Mouse (Mus musculus) spleen, embryonic (tissue): ENCODE data around the gene 1600002K03Rik.

ENCODE experiments used
- CTCF ChIA-PET: fragments of 350-600 bp; sonication (Branson Sonifier 250); formaldehyde crosslinking; loops from one replicate; lab custom pipeline; 2022; lab: Charles Lee

1600002K03Rik gene

DNA sequence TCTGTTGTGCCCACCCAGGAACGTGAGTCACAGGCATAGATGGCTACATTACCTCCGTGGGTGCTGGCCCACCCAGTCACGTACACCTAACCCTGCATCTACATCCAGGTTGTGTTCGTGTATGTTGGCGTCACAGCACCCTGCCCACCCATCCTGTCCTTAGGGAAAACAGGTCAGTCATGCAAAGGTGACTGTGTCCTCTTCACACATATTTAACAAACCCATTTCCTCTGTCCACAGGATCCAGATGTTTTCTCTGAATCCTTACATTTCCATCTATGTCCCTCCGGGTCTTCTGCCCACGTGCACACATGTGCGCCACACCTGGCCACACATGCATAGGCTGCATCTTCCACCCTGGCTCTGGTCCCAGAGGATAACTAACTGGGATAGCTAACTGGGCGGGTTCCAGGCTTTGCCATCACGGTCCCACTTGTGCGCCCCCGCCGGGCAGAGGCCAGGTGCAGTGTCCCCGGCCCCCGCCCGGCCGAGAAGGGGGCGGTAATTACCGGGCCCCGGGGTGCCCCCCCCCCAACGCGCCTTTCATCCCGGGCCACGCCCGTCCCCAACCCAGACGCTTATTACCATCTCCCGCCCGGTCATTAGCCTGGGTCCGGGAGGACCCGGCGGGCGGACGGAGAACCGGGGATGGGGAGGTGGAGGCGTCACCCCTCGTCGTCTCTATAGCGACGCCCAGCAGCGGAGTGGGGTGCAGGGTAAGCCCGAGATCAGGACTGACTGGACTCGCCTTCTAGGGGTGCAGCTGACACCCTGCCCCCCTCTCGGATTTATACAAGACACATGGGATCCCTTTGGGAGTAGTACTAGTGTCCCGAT is 8.4 kb upstream of the 1600002K03Rik start:
- CTCF ChIA-PET, result interaction anchor here (0.6 to 2.4 kb wide), 2 partner anchors 18 to 335 kb away, joined by 5 to 23 read pairs; no protein-coding TSS in a partner anchor

DNA sequence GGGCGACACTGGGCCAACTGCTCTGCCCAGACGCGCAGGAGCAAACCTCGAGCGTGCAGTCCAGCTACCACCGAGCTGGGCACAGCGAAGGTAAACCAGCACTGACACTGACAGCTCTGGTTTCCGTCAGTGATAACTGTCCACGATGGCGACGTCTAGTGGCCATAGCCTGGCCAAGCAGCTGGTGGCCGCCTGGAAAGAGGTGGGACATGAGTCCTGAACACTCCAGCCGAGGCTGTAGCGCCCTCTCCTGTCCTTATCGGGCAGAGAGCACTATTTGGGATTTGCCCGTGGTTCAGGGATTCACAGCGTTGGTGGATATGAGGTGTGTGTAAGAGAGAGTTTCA is 7.8 kb upstream of the 1600002K03Rik start:
- CTCF ChIA-PET, result interaction anchor here (2.4 kb wide), 1 partner anchor 19 kb away, joined by 23 read pairs; no protein-coding TSS in a partner anchor

DNA sequence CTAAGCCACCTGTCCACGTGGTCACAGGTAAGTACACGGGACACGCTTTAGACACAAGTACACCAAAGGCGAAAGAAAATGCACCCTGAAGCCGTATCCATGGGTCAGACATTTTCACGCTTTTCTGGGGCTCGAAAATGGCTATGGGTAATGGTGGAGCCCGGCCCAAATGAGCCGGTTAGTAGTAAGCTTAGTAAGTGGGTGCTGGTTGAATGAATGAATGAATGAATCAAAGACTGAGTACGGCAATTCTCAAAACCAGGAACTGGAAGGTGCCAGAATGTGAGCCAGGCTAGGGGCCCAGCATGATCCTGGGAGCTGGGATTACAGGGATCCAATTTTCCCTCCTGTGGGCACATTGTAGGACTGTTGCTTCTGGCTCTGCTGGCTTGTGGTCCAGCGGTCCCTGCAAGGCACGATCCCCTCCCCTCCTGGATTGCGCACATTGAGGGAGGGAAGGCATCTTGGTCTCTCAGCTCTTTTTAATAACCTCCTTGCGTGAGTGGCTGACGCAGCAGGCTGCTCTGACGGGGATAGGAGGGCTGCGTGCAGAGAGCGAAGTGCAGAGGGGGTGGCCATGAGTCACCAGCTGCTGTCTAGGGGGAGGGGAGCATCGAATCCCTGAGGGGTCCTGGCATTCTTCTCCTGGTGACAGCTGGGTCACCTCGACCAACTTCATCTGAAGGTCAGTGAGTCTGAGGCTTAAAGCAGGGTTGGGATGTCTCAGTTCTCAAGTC is 7.2 kb upstream of the 1600002K03Rik start, which contains the start of gene Cirbp:
TSS of gene Cirbp (plus strand) at position 594 of the 737 bp plus-strand sequence.
- CTCF ChIA-PET, result interaction anchor here (0.5 to 2.4 kb wide), 2 partner anchors 19 to 25 kb away, joined by 3 to 23 read pairs; no protein-coding TSS in a partner anchor

DNA sequence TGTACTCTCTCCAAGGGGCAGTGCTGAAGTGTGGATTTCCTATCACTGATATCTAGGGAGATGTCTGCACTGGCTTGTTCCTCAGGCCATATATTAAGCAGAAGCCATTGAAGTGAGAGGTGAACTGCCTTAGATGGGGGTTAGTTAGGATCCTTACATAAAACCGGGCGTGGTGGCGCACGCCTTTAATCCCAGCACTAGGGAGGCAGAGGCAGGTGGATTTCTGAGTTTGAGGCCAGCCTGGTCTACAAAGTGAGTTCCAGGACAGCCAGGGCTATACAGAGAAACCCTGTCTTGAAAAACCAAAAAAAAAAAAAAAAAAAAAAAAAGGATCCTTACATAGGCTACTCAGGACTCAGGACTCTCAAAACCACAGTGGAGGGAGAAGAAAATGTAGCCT is 6.6 kb upstream of the 1600002K03Rik start:
- CTCF ChIA-PET, result interaction anchor here (0.5 to 1.1 kb wide), 2 partner anchors 8 to 25 kb away, joined by 3 to 5 read pairs; no protein-coding TSS in a partner anchor

DNA sequence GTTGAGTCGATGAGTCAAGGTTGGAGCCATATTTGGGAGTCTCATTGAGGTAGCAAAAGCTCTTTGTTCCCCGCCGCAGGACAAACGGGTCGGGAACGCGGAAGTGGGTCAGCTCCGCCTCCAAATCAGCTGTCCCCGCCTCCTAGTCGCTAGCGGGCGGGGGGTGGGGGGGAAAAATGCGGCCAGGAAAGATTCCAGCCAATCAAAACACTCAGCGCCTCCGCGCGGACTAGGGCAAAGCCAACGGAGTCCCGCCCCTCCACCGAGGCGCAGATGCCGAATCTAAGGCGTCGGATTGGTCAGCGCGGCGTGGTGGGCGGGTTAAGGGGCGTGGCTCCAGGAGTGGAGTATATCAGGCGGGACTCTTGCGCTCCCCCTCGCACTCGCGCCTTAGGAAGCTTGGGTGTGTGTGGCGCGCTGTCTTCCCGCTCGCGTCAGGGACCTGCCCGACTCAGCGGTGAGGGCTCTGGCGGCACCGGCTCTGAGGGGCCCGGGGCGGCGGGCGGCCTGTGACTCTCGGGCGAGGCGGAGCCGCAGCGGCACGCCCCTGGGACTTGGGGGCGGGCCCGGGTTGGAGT is 5.2 kb upstream of the 1600002K03Rik start:
- CTCF ChIA-PET, result interaction anchor here (0.5 to 1.3 kb wide), 4 partner anchors 20 to 178 kb away, joined by 3 to 4 read pairs (median 3); no protein-coding TSS in a partner anchor

DNA sequence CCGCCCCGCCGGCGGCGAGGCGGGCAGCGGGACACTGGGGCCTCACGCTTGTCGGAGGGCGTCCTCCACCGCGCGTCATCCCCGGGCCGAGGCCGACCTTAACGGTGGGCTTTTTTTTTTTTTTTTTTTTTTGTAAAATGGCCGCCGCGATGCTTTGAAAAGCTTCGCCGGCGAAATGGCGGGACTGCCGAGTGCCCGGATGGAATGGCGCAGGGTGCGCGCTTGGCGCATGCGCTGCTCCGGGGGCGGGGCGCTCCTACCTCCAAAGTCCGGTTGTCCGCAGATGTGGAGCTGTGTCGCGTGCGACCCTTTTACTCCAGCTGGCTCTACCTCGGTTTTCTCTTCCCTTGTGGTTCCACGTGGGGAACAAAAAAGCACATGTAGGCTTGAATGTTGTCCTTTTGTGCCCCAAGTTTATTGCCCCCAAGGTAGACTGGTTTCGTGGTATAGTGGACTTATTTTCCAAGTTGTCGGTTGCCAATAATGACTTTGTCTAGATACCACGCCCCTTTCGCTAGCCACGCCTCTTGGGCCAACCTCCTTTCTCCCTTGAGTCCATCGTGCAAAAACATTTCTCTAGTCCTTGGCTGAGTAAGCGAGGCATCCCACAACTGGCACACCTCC is 4.6 kb upstream of the 1600002K03Rik start:
- CTCF ChIA-PET, result interaction anchor here (0.6 to 1.3 kb wide), 5 partner anchors 20 to 479 kb away, joined by 4 to 6 read pairs (median 4); no protein-coding TSS in a partner anchor

DNA sequence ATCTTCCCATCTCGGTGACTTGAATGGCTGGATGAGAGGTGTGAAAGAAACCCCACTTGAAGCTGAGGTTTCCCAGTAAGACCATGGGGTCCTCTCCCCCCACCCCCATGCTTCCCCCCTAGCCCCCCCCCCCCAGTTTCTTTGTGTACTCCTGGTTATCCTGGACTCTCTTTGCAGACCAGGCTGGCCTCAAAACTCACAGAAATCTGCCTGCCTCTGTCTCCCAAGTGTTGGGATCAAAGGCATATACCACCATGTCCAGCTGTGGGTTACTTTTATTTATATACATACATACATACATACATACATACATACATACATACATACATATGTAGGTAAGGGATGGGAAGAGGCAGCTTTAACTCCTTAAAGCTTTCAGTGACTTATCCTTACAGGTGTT is 3.7 kb upstream of the 1600002K03Rik start:
- CTCF ChIA-PET, result interaction anchor here (1.5 kb wide), 1 partner anchor 25 kb away, joined by 11 read pairs; no protein-coding TSS in a partner anchor

DNA sequence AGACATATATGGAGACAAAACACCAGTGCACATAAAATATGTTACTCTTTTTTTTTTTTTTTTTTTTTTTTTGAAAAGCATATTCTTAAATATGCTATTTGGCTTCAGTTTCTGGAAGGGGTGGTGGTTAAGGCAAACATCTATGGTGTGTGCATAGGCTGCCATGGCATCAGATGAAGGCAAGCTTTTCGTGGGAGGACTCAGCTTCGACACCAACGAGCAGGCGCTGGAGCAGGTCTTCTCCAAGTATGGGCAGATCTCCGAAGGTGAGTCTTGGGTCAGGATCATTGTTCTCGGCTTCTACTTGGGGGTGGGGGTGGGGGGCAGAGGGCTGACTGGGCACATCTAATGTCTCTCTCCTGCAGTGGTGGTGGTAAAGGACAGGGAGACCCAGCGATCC is 3.1 kb upstream of the 1600002K03Rik start:
- CTCF ChIA-PET, result interaction anchor here (0.7 to 1.5 kb wide), 2 partner anchors 26 to 41 kb away, joined by 8 to 11 read pairs; no protein-coding TSS in a partner anchor

DNA sequence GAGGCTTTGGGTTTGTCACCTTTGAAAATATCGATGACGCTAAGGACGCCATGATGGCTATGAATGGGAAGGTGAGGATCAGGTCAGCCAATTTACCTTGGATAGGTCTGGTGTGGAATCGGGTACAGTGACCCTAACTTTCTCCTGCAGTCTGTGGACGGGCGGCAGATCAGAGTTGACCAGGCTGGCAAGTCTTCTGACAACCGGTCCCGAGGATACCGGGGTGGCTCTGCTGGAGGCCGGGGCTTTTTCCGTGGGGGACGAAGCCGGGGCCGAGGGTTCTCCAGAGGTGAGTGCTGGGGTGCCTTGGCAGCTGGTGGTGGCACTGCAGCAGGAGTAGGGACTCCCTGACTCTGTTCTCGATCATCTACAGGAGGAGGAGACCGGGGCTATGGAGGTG is 2.7 kb upstream of the 1600002K03Rik start:
- CTCF ChIA-PET, result interaction anchor here (0.7 to 1.5 kb wide), 2 partner anchors 26 to 41 kb away, joined by 8 to 11 read pairs; no protein-coding TSS in a partner anchor

DNA sequence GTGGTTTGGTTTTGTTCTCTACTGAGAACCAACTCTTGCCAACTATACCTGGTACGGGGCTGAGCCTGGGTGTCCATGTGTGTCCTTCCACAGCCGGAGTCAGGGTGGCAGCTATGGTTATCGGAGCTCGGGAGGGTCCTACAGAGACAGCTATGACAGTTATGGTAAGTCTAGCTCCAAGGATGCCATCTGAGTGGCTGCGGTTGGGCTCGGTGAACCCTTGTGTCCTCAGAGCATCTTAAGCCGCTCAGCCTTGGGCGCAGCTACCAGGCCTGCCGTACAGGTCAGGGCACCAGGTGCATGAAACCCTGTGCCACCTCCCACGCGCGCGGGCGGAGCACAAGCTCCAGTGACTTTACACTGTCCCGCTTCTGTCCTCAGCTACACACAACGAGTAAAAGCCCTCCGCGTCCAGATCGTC is 2.1 kb upstream of the 1600002K03Rik start:
- CTCF ChIA-PET, result no interaction called here

DNA sequence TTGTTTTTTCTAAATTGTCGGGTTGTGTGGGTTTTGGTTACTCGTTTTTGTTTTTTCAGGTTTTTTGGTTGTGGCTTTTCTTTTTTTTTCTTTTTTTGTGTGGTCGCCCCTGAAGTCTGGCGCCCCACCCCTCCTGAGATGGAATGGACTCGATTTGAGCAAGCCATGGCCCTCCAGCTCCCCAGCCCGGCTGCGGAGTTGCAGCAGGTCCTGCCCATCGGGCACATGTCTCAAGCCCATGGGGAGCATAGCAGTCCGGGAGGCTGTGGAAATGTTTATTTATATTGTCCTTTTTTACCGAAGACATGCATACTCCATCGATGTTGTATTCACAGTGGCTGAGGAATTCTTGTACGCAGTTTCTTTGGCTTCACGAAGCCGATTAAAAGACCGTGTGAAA is 1.5 kb upstream of the 1600002K03Rik start:
- CTCF ChIA-PET, result interaction anchor here (0.9 kb wide), 1 partner anchor 202 kb away, joined by 3 read pairs; no protein-coding TSS in a partner anchor

DNA sequence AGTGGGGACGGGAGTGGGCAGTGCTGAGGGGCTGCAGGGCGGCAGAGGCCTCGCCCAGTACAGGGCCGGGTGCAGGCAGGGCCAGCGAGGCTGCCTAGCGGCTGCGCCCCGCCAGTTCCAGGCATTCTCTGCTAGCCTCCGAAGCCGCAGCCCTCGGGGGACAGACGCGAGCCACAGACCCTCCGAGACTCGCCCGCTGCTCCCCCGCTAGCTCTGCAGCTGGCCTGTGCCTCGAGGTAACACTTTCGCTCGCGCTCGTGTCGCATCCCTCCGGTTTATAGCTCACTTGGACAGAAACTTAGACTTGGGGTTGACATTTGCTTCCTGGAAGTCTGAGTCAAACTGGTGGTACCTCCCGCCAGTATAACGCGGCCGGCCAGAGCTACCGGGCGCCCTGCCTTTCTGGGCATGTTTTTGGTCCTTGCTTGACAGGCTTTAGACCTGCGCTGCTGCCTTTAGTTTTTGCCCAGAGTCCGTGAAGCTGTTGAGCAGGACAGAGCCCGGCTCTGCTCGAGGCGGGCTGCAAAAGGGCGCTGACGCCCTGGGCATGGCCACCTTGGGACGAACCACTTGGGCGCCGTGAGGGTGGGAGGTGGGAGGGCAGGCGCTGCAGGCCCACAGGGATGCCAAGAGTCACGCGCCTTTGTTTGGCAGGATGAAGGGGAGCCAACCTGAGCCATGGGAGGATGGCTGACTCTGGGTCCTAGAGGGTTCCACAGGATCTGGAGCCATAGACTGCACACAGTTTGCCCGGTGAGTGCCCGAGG is 801 bp upstream of the 1600002K03Rik start:
- CTCF ChIA-PET, result interaction anchor here (0.6 to 0.9 kb wide), 2 partner anchors 187 to 202 kb away, joined by 3 to 7 read pairs; no protein-coding TSS in a partner anchor

DNA sequence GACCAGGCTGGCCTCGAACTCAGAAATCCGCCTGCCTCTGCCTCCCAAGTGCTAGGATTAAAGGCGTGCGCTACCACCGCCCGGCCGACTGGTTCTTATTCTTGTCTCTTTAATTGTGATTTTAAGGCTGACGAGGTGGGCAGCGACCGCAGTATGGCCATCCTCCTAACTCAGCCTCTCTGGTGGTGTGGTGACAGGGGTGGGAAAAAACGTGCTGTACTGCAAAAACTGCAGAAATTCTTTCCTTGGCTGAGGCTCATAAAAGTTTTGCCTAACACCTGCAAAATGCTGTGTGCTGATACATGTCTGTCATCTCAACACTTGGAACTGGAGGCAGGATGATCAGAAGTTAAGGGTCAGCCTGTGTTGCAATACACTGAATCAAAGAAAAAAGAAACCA is 614 bp downstream of the 1600002K03Rik start:
- CTCF ChIA-PET, result no interaction called here

DNA sequence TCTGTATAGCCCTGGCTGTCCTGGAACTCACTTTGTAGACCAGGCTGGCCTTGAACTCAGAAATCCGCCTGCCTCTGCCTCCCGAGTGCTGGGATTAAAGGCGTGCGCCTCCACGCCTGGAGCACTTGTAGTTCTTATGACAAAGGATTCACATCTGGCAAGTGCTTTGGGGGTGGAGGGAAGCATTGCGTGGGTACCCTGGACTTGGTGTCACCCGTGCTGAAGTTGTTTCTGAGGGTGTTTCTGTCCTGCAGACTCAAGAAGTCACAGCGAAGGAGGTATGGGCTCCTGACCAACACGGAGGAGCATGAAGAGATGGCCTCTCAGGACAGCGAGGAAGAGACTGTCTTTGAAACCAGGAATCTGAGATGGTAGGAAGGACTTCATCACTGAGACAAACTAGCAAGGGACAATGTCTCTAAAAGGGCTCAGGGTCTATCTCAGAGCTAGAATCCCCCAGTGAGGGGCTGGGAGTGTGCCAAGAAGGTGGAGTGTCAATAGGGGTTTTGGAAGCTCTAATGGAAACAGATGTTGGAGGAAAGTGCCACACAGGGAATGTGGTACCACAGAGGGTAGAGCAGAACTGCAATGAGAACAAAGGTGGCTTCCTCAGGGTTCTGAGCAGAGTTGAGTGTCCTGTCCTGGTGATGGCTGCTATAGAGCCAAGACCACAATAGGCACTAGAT is 1.4 kb downstream of the 1600002K03Rik start:
- CTCF ChIA-PET, result interaction anchor here (0.6 to 0.8 kb wide), 2 partner anchors 25 to 301 kb away, joined by 3 to 8 read pairs; no protein-coding TSS in a partner anchor

DNA sequence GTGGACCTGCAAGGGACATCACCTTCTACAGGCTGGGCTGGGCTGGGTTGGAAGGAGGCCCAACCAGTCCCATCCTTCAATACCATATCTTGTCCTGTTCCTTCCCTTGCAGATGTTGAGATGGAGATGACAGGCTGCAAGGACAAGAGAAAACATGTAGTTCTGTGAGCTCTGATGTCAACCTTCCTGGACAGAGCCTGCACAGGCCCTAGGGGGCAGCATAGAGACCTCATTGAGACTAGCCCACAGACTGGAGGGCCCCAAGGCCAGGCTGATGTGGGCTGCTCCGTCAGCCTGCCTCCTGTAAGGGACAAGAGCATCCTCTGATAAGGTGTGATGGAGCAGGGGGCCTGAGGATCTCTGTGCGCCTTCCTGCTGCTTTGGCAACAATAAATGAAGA is 2.0 kb downstream of the 1600002K03Rik start:
- CTCF ChIA-PET, result interaction anchor here (0.6 to 1.5 kb wide), 3 partner anchors 26 to 300 kb away, joined by 3 to 16 read pairs (median 8); no protein-coding TSS in a partner anchor

DNA sequence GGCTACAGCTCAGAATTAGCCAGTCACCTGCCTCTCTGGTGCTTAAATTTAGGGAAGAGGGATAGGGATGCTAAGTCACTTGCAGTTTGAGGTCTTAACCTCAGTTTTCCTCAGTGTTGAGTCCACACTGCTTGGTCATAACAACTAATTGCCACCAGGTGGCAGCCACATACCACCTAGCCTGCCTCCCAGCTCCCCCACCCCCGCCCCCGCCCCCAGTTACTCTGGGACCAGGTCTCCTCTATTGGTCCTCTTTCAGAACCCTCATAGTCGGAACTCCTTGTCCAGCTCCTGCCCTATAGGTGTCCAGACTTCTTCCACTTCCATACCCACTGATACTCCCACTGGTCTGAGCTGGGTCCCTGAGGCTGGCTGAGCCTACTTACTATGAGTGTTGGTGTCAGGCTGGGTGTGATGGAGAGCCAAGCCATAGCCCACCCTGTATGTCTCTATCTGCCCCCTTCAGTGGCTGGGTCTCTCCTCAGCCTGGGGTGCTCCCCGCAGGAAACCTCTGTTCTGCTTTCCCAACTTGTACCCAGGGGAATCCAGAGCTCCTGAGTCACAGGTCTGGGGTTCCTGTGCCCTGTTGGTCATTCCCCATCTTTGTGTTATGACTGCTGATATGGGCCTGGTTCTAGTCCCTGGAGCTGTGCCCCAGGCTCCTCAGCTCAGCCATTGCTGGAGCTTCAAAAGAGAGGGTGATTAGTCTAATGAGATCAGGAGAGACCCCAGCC is 3.0 kb downstream of the 1600002K03Rik start:
- CTCF ChIA-PET, result interaction anchor here (1.5 kb wide), 1 partner anchor 69 kb away, joined by 16 read pairs; no protein-coding TSS in a partner anchor

DNA sequence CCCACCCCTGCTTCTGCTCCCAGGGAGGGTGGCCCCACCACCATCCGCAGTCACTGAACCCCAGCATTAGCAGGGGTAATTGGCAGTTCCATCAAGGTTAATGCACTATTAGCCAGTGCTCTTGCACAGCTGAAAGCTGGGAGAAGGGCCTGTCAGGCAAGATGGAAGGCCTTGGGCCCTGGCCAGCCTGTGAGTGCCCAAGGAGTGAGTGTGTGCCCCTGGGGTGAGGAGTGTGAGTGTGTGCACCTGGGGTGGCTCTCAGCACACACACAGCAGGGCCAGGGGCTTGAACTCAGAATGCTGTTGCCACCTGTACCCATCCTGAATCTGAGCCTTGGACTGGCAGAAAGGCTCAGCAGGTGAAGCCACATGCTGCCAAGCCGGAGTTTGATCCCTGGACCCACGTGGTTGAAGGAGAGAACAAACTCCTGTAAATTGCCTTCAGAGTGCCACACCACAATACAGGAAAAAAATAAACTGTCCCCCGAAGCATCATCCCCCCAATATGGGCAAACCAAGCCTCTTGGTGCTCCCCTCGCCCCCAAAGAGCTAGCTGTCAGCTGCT is 3.6 kb downstream of the 1600002K03Rik start:
- CTCF ChIA-PET, result interaction anchor here (0.7 to 1.5 kb wide), 3 partner anchors 68 to 337 kb away, joined by 3 to 16 read pairs (median 3); no protein-coding TSS in a partner anchor
